Mouse (Mus musculus) hindbrain, embryonic 15.5 days (tissue): ENCODE measurements around the gene Irf2bp2. TPM values are rescaled to one million over a fixed set of nuclear protein-coding genes. Genes with fewer than 3 reads are reported as not detected.
A peak's percentile ranks its signal among the peaks of the same experiment; 100 is the strongest.

Experiments used
- ATAC-seq: fragments of 200-750 bp; cut with Nextera tagmentation; 2 replicates; pipeline ENCODE4 v1.8.0; 2017; ENCODE audit warnings: low read depth, moderate number of reproducible peaks, moderate TSS enrichment; ENCODE audit not compliant: low FRiP score
- H3K27ac ChIP-seq: fragments of 300-500 bp; sonication (generic); replicated peaks from 2 replicates; pipeline ENCODE4 v1.5.1; 2015; ENCODE audit warnings: mild to moderate bottlenecking, inconsistent platforms
- H3K27me3 ChIP-seq: fragments of 300-500 bp; sonication (generic); 2 replicates; pipeline ENCODE4 v1.6.1; 2015; ENCODE audit warnings: control low read depth, inconsistent platforms
- H3K36me3 ChIP-seq: fragments of 300-500 bp; sonication (generic); 2 replicates; pipeline ENCODE4 v1.6.1; 2015; ENCODE audit warnings: control low read depth, inconsistent platforms
- H3K4me1 ChIP-seq: fragments of 300-500 bp; sonication (generic); replicated peaks from 2 replicates; pipeline ENCODE4 v1.6.1; 2015; ENCODE audit warnings: control low read depth, inconsistent platforms
- H3K4me2 ChIP-seq: fragments of 300-500 bp; sonication (generic); 2 replicates; pipeline ENCODE4 v1.6.1; 2015; ENCODE audit warnings: moderate library complexity, mild to moderate bottlenecking, inconsistent platforms
- H3K4me3 ChIP-seq: fragments of 300-500 bp; sonication (generic); 2 replicates; pipeline ENCODE4 v1.5.1; 2015; ENCODE audit warnings: mild to moderate bottlenecking, inconsistent platforms
- H3K9ac ChIP-seq: fragments of 300-500 bp; sonication (generic); 2 replicates; pipeline ENCODE4 v1.6.1; 2015; ENCODE audit warnings: inconsistent platforms
- H3K9me3 ChIP-seq: fragments of 300-500 bp; sonication (generic); 2 replicates; pipeline ENCODE4 v1.6.1; 2016; ENCODE audit warnings: control low read depth, inconsistent platforms
- WGBS: fragments of 180-500 bp; shearing (Covaris S2); methylation state at CpG from one replicate; pipeline ENCODE4 v1.1.7; 2015; 5-methylcytosine and 5-hydroxymethylcytosine counted together
- polyA plus RNA-seq: library from polyadenylated mRNA; unstranded; fragments of >200 nt; fragmentation: Nextera tagmentation; extraction: Ambion mirVana; gene quantifications from 2 replicates; pipeline ENCODE4 v1.2.1, GENCODE M21; 2015

The Irf2bp2 gene
- polyA plus RNA-seq, 1 experiment from 2014 or later = 9.1 TPM

GRCm38 (mm10) chr8:126571065-126571660, 22.6 kb downstream of the Irf2bp2 start:
- WGBS = 88% methylated on average over 15 of the region's 15 CpGs

GRCm38 (mm10) chr8:126570521-126571040, 23.2 kb downstream of the Irf2bp2 start:
- no peaks in the 10 kb centered on the region for H3K36me3 ChIP-seq
- H3K4me3 ChIP-seq = no peak overlapping the region
- H3K27ac ChIP-seq = no peak overlapping the region
- no peak overlapping the region for H3K4me2 ChIP-seq
- no peak overlapping the region for H3K9ac ChIP-seq
- no peaks in the 10 kb centered on the region for H3K9me3 ChIP-seq
- H3K27me3 ChIP-seq = no peaks in the 10 kb centered on the region
- no peak for ATAC-seq
- H3K4me1 ChIP-seq = peaks cover 35% of the 10 kb centered on the region
- WGBS = 51% methylated on average over 9 of the region's 9 CpGs

More at GRCm38 (mm10) chr8:126571065-126571660, 22.6 kb downstream of the Irf2bp2 start:
- Histone ChIP-seq H3K4me3 (no peak overlapping the region), H3K4me2 (no peak overlapping the region), H3K27ac (no peak overlapping the region), H3K4me1 (peaks cover 31% of the 10 kb centered on the region), H3K36me3 (no peaks in the 10 kb centered on the region), H3K9ac (no peak overlapping the region), H3K27me3 (no peaks in the 10 kb centered on the region), H3K9me3 (no peaks in the 10 kb centered on the region)
- ATAC-seq = no peak

DNA sequence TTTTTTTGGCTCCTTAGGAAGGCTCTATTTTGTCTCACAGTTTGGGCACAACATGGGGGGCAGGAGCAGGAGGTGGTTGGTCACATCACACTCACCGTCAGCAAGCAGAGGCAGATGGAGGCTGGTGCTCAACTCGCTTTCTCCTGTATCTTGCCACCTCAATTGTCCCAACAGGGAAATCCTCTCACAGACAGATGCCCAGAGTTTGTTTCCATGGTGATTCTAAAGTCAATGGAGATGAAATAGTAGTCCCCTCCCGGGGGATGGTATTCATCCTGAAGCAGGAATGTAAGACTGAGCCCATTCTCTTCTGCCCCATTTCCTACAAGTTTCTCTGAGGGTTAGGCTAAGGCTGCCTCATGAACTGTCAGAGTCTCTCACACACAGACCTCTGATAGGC, 23.7 kb downstream of the Irf2bp2 start:
- H3K27ac ChIP-seq = no peak overlapping the region
- no peaks in the 10 kb centered on the region for H3K9me3 ChIP-seq
- H3K4me3 ChIP-seq = no peak overlapping the region
- no peaks in the 10 kb centered on the region for H3K27me3 ChIP-seq
- WGBS = 18% methylated on average over 3 of the region's 3 CpGs
- no peak overlapping the region for H3K9ac ChIP-seq
- no peak for ATAC-seq
- no peaks in the 10 kb centered on the region for H3K36me3 ChIP-seq
- no peak overlapping the region for H3K4me2 ChIP-seq
- H3K4me1 ChIP-seq = peaks cover 35% of the 10 kb centered on the region

DNA sequence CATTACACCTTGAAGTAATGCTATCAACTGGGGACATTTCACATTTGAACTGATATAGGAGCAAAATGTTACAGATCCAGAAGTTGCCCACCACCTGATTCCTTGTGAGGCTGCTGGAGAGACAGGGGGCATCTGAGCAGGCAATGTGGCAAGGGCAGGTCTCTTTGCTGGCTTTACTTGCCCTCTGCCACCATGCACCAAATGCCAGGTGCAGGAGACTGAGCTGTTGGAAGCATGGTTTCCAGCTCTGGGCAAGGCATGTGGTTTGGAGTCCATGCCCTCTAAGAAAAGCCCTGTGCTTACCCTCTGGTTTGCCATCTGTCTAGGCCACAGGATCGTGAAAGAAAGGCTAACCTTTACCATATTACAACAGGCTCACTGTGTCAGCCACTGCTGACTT, 24.1 kb downstream of the Irf2bp2 start:
- Histone ChIP-seq H3K4me3 (no peak overlapping the region), H3K36me3 (no peaks in the 10 kb centered on the region), H3K4me2 (no peak overlapping the region), H3K9me3 (no peaks in the 10 kb centered on the region), H3K4me1 (peaks cover 35% of the 10 kb centered on the region), H3K27ac (no peak overlapping the region), H3K27me3 (no peaks in the 10 kb centered on the region), H3K9ac (no peak overlapping the region)
- ATAC-seq = no peak
- 43% methylated on average over 1 of the region's 1 CpGs for WGBS

DNA sequence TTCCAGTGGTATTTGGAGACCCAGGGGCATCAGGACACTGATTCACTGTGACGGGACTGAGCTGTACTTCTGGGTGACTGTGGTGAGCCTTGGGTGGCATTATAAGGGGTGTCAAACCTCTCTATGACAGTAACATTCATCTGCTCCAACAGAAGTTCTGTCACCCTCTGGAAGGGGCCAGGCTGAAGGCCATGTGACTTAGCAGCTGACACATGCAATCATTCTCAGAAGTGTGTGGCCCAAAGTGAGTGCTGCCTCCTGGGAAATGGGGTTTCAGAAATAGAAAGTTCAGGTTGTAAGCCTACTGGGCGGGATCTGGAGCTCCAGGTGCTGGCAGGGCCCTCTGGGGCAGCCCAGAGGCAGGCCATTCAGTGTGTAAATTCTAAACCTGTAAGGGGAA, 26.1 kb downstream of the Irf2bp2 start:
- H3K27ac ChIP-seq = no peak overlapping the region
- H3K36me3 ChIP-seq = no peaks in the 10 kb centered on the region
- no peaks in the 10 kb centered on the region for H3K27me3 ChIP-seq
- no peak for ATAC-seq
- 59% methylated on average over 2 of the region's 2 CpGs for WGBS
- H3K4me1 ChIP-seq = peaks cover 35% of the 10 kb centered on the region
- no peak overlapping the region for H3K4me2 ChIP-seq
- no peak overlapping the region for H3K9ac ChIP-seq
- H3K9me3 ChIP-seq = no peaks in the 10 kb centered on the region
- H3K4me3 ChIP-seq = no peak overlapping the region

- no peaks in the 10 kb centered on the region for H3K27me3 ChIP-seq
- H3K4me2 ChIP-seq = peak overlapping the region; percentile 17; the same call in 1 of the 2 replicates
- H3K4me1 ChIP-seq = peaks cover 35% of the 10 kb centered on the region
- no peak overlapping the region for H3K4me3 ChIP-seq
- ATAC-seq = peak; percentile 77
- WGBS = 7% methylated on average over 14 of the region's 14 CpGs
- no peaks in the 10 kb centered on the region for H3K36me3 ChIP-seq
- H3K27ac ChIP-seq = peak overlapping the region; percentile 68
- no peaks in the 10 kb centered on the region for H3K9me3 ChIP-seq
- no peak overlapping the region for H3K9ac ChIP-seq
These were observed 27.2 kb downstream of the Irf2bp2 start for GRCm38 (mm10) chr8:126566446-126567062.

GRCm38 (mm10) chr8:126565954-126566445, 27.8 kb downstream of the Irf2bp2 start:
- no peak overlapping the region for H3K4me3 ChIP-seq
- H3K4me2 ChIP-seq = peak overlapping the region; percentile 17; the same call in 1 of the 2 replicates
- WGBS = 54% methylated on average over 6 of the region's 6 CpGs
- peaks cover 35% of the 10 kb centered on the region for H3K4me1 ChIP-seq
- no peak for ATAC-seq
- peak overlapping the region; percentile 68 for H3K27ac ChIP-seq
- no peak overlapping the region for H3K9ac ChIP-seq
- H3K36me3 ChIP-seq = no peaks in the 10 kb centered on the region
- no peaks in the 10 kb centered on the region for H3K9me3 ChIP-seq
- no peaks in the 10 kb centered on the region for H3K27me3 ChIP-seq

DNA sequence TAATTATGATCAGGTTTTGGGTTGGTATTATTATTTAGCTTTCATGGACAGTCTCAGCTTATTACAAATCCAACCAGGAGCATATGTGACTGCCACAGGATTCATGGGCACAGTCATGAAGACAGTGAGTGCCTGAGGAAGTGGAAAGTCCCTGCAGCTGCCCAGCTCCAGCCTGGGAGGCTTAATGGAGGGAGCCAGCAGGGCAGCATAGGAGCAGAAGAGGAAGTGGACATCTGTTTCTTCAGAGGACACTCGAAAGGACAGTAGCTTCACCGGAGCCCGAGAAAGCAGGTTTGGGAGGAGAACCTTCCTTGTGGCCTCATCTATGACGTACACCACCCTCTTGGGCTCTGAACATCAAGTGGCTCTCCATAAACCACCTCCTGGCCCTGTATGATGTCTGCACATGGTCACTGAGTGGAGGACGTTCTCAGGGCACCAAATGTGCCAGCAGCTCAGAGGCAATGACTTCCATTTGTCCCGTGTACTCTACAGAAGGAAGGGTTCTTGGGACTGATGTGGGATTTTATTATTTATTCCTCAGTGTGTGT, 28.5 kb downstream of the Irf2bp2 start:
- Histone ChIP-seq H3K27ac (no peak overlapping the region), H3K9me3 (no peaks in the 10 kb centered on the region)
- 87% methylated on average over 6 of the region's 6 CpGs for WGBS

DNA sequence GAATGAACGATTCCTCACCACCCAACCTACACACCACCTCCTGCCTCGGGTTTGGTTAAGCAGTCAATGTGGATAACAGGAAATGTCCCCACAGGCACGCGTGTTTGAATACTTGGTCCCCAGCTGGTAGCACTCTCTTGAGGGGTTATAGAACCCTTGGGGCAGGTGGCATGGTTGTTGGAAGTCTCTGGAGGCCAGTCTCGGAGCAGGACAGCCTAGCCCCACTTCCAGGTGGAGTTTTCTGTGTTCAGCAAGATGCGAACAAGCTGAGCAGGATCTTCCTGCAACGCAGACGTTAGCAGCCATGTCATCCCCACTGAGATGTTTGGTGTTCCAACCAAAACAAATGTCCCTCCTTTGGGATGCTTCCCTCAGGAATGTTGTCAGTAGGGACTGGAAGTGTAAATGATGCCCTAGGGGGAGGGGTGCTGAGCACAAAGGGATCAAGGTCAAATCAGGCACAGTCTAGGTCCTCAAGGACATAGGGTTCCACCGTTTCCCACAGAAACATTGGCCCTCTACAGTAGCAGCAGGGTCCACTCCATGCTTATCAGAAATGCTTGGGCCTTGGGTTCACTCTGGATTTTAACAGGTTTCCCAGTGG, 29.1 kb downstream of the Irf2bp2 start:
- Histone ChIP-seq H3K27me3 (no peaks in the 10 kb centered on the region), H3K4me2 (no peak overlapping the region), H3K36me3 (no peaks in the 10 kb centered on the region), H3K27ac (no peak overlapping the region), H3K9me3 (no peaks in the 10 kb centered on the region), H3K4me3 (no peak overlapping the region), H3K4me1 (peaks cover 23% of the 10 kb centered on the region), H3K9ac (no peak overlapping the region)
- no peak for ATAC-seq
- 77% methylated on average over 9 of the region's 9 CpGs for WGBS

More for the DNA sequence above, 28.5 kb downstream of the Irf2bp2 start:
- Histone ChIP-seq H3K4me1 (peaks cover 30% of the 10 kb centered on the region), H3K27me3 (no peaks in the 10 kb centered on the region), H3K4me3 (no peak overlapping the region), H3K9ac (no peak overlapping the region), H3K36me3 (no peaks in the 10 kb centered on the region), H3K4me2 (no peak overlapping the region)
- ATAC-seq = no peak

DNA sequence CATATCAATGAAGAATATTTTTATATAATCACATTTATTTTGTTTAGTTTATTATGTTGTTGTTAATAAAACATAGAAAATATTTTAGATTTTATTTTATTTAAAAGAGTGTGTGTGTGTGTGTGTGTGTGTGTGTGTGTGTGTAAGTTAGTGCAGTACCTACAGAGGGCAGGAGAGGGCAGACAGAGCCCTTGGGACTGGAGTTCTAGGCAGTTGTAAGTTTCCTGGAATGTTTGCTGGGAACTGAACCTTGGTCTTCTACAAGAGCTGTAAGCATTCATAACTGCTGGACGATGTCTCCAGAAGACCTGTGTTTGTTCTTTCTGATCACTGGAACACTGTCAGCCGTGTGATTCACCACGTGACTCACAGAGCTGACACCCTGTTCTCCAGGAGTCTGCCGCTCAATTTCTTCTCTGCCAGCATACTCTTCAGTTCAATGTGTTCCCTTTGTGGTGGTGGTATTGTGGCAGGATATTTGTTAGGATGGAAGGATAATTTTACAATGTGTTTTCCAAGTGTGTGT, 32.4 kb downstream of the Irf2bp2 start:
- Histone ChIP-seq H3K4me1 (peaks cover 6% of the 10 kb centered on the region), H3K27me3 (no peaks in the 10 kb centered on the region), H3K27ac (no peak overlapping the region), H3K9me3 (no peaks in the 10 kb centered on the region), H3K4me2 (no peak overlapping the region), H3K9ac (no peak overlapping the region), H3K4me3 (no peak overlapping the region), H3K36me3 (no peaks in the 10 kb centered on the region)
- no peak for ATAC-seq
- WGBS = 95% methylated on average over 4 of the region's 4 CpGs

DNA sequence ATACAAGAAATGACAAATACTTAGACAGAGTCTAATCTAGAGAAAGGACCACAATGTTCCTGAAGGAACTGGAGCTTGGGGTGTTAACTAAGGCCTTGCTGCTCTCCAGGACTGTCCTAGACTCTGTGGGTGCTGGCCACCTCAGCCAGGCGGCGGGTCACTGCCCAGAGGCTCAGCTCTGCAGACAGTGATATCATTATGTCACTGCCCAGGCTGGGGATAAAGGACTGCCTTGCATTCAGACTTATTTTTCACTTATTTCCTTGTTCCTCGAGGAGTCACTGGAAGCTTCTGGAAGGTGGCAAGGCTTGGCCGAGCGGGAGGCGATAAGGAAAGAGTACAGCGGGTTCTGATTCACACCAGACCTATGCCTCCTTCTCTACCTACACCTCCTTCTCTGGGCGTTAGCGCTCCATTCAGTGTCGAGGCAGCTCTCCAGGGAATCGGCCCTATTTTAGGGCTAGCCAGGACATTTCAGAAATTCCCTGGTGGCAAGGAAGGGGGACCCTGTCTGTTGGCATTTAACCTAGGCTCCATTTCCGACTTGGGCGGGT, 35.3 kb downstream of the Irf2bp2 start:
- WGBS = 94% methylated on average over 13 of the region's 13 CpGs
- no peaks in the 10 kb centered on the region for H3K36me3 ChIP-seq
- H3K9me3 ChIP-seq = no peaks in the 10 kb centered on the region
- no peaks in the 10 kb centered on the region for H3K27me3 ChIP-seq
- H3K4me1 ChIP-seq = no peaks in the 10 kb centered on the region
- no peak overlapping the region for H3K27ac ChIP-seq
- H3K4me2 ChIP-seq = no peak overlapping the region
- ATAC-seq = no peak
- H3K4me3 ChIP-seq = no peak overlapping the region
- H3K9ac ChIP-seq = no peak overlapping the region
